Mouse (Mus musculus) forebrain, embryonic 14.5 days (tissue): ENCODE data around the gene Best2. TPM values are rescaled to one million over a fixed set of nuclear protein-coding genes. Genes with fewer than 3 reads are reported as not detected.

Experiments
- ATAC-seq: fragments of 200-750 bp; cut with Nextera tagmentation; 2 replicates; pipeline ENCODE4 v1.8.0; 2017; ENCODE audit warnings: mild to moderate bottlenecking, moderate library complexity
- DNase-seq: peaks from one replicate; pipeline ENCODE4 v3.0.0-alpha.2; 2015; ENCODE audit warnings: low spot score
- H3K27ac ChIP-seq: fragments of 300-500 bp; sonication (generic); 2 replicates; pipeline ENCODE4 v1.5.1; 2014; ENCODE audit warnings: low read depth, mild to moderate bottlenecking, control low read depth, low read length, moderate library complexity
- H3K27me3 ChIP-seq: fragments of 300-500 bp; sonication (generic); replicated peaks from 2 replicates; pipeline ENCODE4 v1.6.1; 2014; ENCODE audit warnings: low read length, control low read depth, mixed read lengths; ENCODE audit not compliant: control insufficient read depth, insufficient read depth
- H3K36me3 ChIP-seq: fragments of 300-500 bp; sonication (generic); 2 replicates; pipeline ENCODE4 v1.6.1; 2014; ENCODE audit warnings: low read length, control low read depth; ENCODE audit not compliant: control insufficient read depth, insufficient read depth
- H3K4me1 ChIP-seq: fragments of 300-500 bp; sonication (generic); 2 replicates; pipeline ENCODE4 v1.6.1; 2014; ENCODE audit warnings: antibody characterized with exemption, low read length, control low read depth; ENCODE audit not compliant: control insufficient read depth, insufficient read depth
- H3K4me2 ChIP-seq: fragments of 300-500 bp; sonication (generic); 2 replicates; pipeline ENCODE4 v1.6.1; 2014; ENCODE audit warnings: mild to moderate bottlenecking, control low read depth, low read length
- H3K4me3 ChIP-seq: fragments of 300-500 bp; sonication (generic); 2 replicates; pipeline ENCODE4 v1.5.1; 2014; ENCODE audit warnings: low read depth, low read length, control low read depth
- H3K9ac ChIP-seq: fragments of 300-500 bp; sonication (generic); 2 replicates; pipeline ENCODE4 v1.6.1; 2014; ENCODE audit warnings: mild to moderate bottlenecking, low read length, control low read depth, moderate library complexity
- H3K9me3 ChIP-seq: fragments of 300-500 bp; sonication (generic); replicated peaks from 2 replicates; pipeline ENCODE4 v1.6.1; 2016; ENCODE audit warnings: low read length, control low read depth, mixed read lengths; ENCODE audit not compliant: control insufficient read depth
- WGBS: fragments of 180-500 bp; shearing (Covaris S2); extraction: QIAGEN DNeasy Blood & Tissue Kit; methylation state at CpG from one replicate; pipeline ENCODE4 v1.1.7; 2014; 5-methylcytosine and 5-hydroxymethylcytosine counted together
- polyA plus RNA-seq: library from polyadenylated mRNA; unstranded; fragments of >200 nt; fragmentation: Nextera tagmentation; extraction: Ambion mirVana; gene quantifications from 2 replicates; pipeline ENCODE4 v1.2.1, GENCODE M21; 2014

Gene Best2
- polyA plus RNA-seq, 1 experiment from 2014 or later, result not detected

DNA sequence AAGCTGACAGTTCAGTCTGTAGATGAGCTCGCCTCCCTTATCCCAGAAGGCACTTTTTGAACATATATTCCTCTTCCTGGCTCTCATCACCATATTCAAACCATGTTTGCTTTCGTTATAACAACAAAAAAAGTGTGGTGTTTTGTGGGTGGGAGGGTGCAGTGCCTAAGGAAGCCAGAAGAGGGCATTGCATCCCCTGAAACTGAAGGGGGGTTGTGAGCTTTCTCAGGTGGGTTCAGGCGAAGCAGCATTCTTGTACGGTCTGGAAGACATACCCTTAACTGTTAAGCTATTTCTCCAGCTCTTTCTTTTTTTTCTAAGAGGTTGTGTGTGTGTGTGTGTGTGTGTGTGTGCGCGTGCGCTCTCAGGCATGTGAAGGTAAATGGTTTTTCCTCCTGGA, 38.9 kb downstream of the Best2 start:
- Histone ChIP-seq H3K9me3 (no peaks in the 10 kb centered on the region), H3K4me2 (peak overlapping the region; percentile 96), H3K27me3 (peaks cover 27% of the 10 kb centered on the region), H3K36me3 (peaks cover 49% of the 10 kb centered on the region), H3K27ac (no peak overlapping the region), H3K4me1 (peaks cover 33% of the 10 kb centered on the region), H3K4me3 (peak overlapping the region; percentile 46; the same call in 1 of the 2 replicates), H3K9ac (no peak overlapping the region)
- ATAC-seq, result no peak
- 30% methylated on average over 7 of the region's 7 CpGs for WGBS
- peak; percentile 62 for DNase-seq

GRCm38 (mm10) chr8:84974543-84975142, 39.7 kb downstream of the Best2 start:
- Histone ChIP-seq H3K36me3 (peaks cover 49% of the 10 kb centered on the region), H3K4me3 (no peak overlapping the region), H3K27ac (no peak overlapping the region), H3K9me3 (no peaks in the 10 kb centered on the region), H3K4me2 (no peak overlapping the region), H3K9ac (no peak overlapping the region), H3K4me1 (peaks cover 33% of the 10 kb centered on the region), H3K27me3 (peaks cover 27% of the 10 kb centered on the region)
- WGBS, result 81% methylated on average over 8 of the region's 8 CpGs
- no peak for ATAC-seq
- DNase-seq, result no peak

DNA sequence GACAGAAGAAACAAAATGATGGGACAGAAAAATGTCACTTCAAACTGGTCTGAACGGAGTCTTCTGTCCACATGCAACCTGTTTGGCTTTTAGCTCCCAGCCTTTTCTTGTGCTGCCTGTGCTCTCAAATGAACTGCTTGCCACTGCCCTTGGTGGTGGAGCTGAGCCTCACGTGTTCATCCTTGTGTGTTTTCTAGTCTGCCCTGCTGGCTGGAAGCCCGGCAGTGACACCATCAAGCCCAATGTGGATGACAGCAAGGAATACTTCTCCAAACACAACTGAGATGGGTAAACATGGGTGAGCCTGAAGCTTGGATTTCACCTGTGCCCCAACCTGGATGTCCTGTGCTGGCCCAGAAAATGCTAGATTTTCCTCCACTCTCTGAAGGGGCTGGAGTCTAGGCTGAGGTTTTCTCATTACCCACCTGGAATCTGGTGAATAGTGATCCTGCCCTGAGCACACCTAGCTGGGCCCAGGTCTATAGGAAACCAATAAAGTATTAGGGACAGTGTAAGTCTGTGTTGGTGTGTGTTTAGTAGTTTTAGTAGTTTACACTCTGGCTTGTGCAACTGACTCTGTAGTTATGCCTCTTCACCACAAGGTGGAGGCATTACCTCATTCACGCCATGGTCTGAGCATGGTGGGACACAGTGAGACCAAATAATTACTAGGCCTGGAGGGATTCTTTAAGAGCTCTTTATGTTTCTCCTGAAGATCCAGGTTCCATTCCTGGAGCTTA, 40.4 kb downstream of the Best2 start:
- H3K36me3 ChIP-seq, result peaks cover 49% of the 10 kb centered on the region
- no peak overlapping the region for H3K4me2 ChIP-seq
- H3K4me1 ChIP-seq, result peaks cover 27% of the 10 kb centered on the region
- H3K27me3 ChIP-seq, result peaks cover 22% of the 10 kb centered on the region
- no peak overlapping the region for H3K4me3 ChIP-seq
- 0 out of 2 replicates have a peak, but pooled peaks have one; percentile 7 for ATAC-seq
- H3K9me3 ChIP-seq, result no peaks in the 10 kb centered on the region
- H3K27ac ChIP-seq, result no peak overlapping the region
- peak; percentile 83 for DNase-seq
- WGBS, result 56% methylated on average over 4 of the region's 4 CpGs
- H3K9ac ChIP-seq, result no peak overlapping the region

DNA sequence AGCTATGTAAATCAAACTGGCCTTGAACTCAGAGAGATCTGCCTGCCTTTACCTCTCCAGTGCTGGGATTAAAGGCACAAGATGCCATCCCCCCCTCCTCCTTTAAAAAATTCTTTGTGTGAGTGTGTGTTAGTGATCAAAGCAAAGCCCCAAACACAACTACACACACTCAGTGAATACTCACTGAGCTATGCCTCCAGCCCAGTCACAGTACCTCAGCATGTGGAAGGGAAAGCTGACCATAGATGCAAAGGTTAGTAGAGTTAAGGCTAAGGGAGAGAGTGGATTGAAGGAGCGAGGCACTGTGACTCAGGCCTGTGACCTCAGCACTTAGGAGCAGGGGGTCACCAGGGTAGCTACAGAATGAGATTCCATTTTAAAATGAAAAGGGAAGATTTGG, 41.3 kb downstream of the Best2 start:
- no peak overlapping the region for H3K4me3 ChIP-seq
- H3K27me3 ChIP-seq, result peaks cover 14% of the 10 kb centered on the region
- DNase-seq (no peak), ATAC-seq (no peak)
- H3K9me3 ChIP-seq, result no peaks in the 10 kb centered on the region
- no peak overlapping the region for H3K27ac ChIP-seq
- H3K4me2 ChIP-seq, result no peak overlapping the region
- peaks cover 29% of the 10 kb centered on the region for H3K4me1 ChIP-seq
- WGBS, result 82% methylated on average over 1 of the region's 1 CpGs
- H3K9ac ChIP-seq, result no peak overlapping the region
- peaks cover 49% of the 10 kb centered on the region for H3K36me3 ChIP-seq

- 67% methylated on average over 5 of the region's 5 CpGs for WGBS
- Histone ChIP-seq H3K9ac (peak overlapping the region; percentile 99), H3K4me1 (peaks cover 15% of the 10 kb centered on the region), H3K36me3 (peaks cover 49% of the 10 kb centered on the region), H3K27me3 (no peaks in the 10 kb centered on the region), H3K27ac (0 out of 2 replicates have a peak overlapping the region, but pooled peaks have one; percentile 84), H3K9me3 (no peaks in the 10 kb centered on the region), H3K4me2 (peak overlapping the region; percentile 95), H3K4me3 (peak overlapping the region; percentile 90)
- no peak for DNase-seq
- ATAC-seq, result no peak
Measured at GRCm38 (mm10) chr8:84970913-84971312, 43.4 kb downstream of the Best2 start.

DNA sequence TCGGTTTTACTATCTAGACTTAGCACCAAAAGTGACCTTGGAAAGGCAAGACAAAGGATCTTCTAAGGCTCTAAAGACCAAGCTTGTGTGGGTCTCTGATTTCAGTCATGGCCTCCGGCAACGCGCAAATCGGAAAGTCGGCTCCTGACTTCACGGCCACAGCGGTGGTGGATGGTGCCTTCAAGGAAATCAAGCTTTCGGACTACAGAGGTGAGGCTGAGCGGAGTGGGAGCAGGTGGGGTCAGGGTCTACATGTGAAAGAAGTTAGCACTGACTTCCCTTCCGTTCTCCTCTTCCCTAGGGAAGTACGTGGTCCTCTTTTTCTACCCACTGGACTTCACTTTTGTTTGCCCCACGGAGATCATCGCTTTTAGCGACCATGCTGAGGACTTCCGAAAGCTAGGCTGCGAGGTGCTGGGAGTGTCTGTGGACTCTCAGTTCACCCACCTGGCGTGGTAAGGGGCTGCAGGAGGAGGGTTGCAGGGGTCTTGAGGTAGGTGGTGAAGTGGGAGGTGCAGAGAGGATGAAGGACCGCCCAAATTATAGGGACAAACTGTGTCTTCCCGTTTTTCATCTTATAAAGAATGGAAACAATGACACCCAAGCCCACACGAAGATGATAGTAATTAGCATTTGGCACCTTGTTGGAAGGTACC, 44.1 kb downstream of the Best2 start:
- 7% methylated on average over 21 of the region's 21 CpGs for WGBS
- peak overlapping the region; percentile 90 for H3K4me3 ChIP-seq
- H3K4me1 ChIP-seq, result peaks cover 16% of the 10 kb centered on the region

GRCm38 (mm10) chr8:84969241-84970134, 44.8 kb downstream of the Best2 start, which contains the start of the genes Gm49661, Prdx2 and Rnaseh2a:
TSS of gene Gm49661 (minus strand) at chr8:84969433.
TSS of gene Prdx2 (plus strand) at chr8:84969587.
TSS of gene Rnaseh2a (minus strand) at chr8:84969767.
- 2% methylated on average over 54 of the region's 56 CpGs for WGBS
- ATAC-seq (peak; percentile 77), DNase-seq (peak; percentile 86)
- H3K9me3 ChIP-seq, result no peaks in the 10 kb centered on the region
- H3K4me2 ChIP-seq, result peak within 1 kb of the TSS; percentile 95
- H3K4me1 ChIP-seq, result peaks cover 21% of the 10 kb centered on the region
- peak within 1 kb of the TSS; percentile 90 for H3K4me3 ChIP-seq
- H3K36me3 ChIP-seq, result peaks cover 40% of the 10 kb centered on the region
- H3K9ac ChIP-seq, result peak within 1 kb of the TSS; percentile 99
- H3K27ac ChIP-seq, result peak within 1 kb of the TSS; percentile 84
- no peaks in the 10 kb centered on the region for H3K27me3 ChIP-seq

More for the DNA sequence above, 44.1 kb downstream of the Best2 start:
- ATAC-seq, result no peak
- Histone ChIP-seq H3K36me3 (peaks cover 47% of the 10 kb centered on the region), H3K9me3 (no peaks in the 10 kb centered on the region), H3K4me2 (peak overlapping the region; percentile 95), H3K9ac (peak overlapping the region; percentile 99), H3K27ac (peak overlapping the region; percentile 84), H3K27me3 (no peaks in the 10 kb centered on the region)
- DNase-seq, result no peak

GRCm38 (mm10) chr8:84968650-84969049, 45.7 kb downstream of the Best2 start:
- Histone ChIP-seq H3K36me3 (peaks cover 31% of the 10 kb centered on the region), H3K27ac (no peak overlapping the region), H3K9ac (peak overlapping the region; percentile 99), H3K4me2 (peak overlapping the region; percentile 95), H3K27me3 (no peaks in the 10 kb centered on the region), H3K4me1 (peaks cover 21% of the 10 kb centered on the region), H3K9me3 (no peaks in the 10 kb centered on the region), H3K4me3 (peak overlapping the region; percentile 90)
- ATAC-seq, result no peak
- DNase-seq, result no peak
- WGBS, result 7% methylated on average over 2 of the region's 2 CpGs
